Mouse (Mus musculus): ENCODE results near the gene Lsm4.

Gene Lsm4

GRCm38 (mm10) chr8:70699834-70700554, 26.9 kb downstream of the Lsm4 start:
- DNase-seq (ENCODE audit: low spot score in 2 of 2): peak; percentile 72

- DNase-seq (ENCODE audit: low spot score in 2 of 2): peak; percentile 77 to 90
Observed at GRCm38 (mm10) chr8:70700555-70700922, 27.5 kb downstream of the Lsm4 start.

GRCm38 (mm10) chr8:70701048-70701981, 28.3 kb downstream of the Lsm4 start:
- no peak for DNase-seq (ENCODE audit: low spot score in 2 of 2)

- no peak for DNase-seq (ENCODE audit: low spot score in 2 of 2)
Observed at GRCm38 (mm10) chr8:70701982-70702841, 29.2 kb downstream of the Lsm4 start.

- DNase-seq (ENCODE audit: low spot score in 2 of 2): peak; percentile 50 to 85
Observed at GRCm38 (mm10) chr8:70702842-70703182, 29.8 kb downstream of the Lsm4 start.

GRCm38 (mm10) chr8:70703287-70703686, 30.2 kb downstream of the Lsm4 start, which contains the start of gene Iqcn:
Gene Iqcn, plus strand, starts transcription at chr8:70703457.
- DNase-seq (ENCODE audit: low spot score in 2 of 2): no peak

GRCm38 (mm10) chr8:70708281-70708680, 35.2 kb downstream of the Lsm4 start:
- no peak for DNase-seq (ENCODE audit: low spot score in 2 of 2)

- DNase-seq (ENCODE audit: low spot score in 2 of 2): no peak
Observed at GRCm38 (mm10) chr8:70709794-70710193, 36.7 kb downstream of the Lsm4 start.

GRCm38 (mm10) chr8:70710296-70710695, 37.2 kb downstream of the Lsm4 start:
- no peak for DNase-seq (ENCODE audit: low spot score in 2 of 2)

GRCm38 (mm10) chr8:70711041-70711440, 38.0 kb downstream of the Lsm4 start:
- DNase-seq (ENCODE audit: low spot score in 2 of 2): no peak

- DNase-seq (ENCODE audit: low spot score in 2 of 2): no peak
Observed at GRCm38 (mm10) chr8:70713991-70714390, 40.9 kb downstream of the Lsm4 start.

GRCm38 (mm10) chr8:70715086-70715485, 42.0 kb downstream of the Lsm4 start:
- DNase-seq (ENCODE audit: low spot score in 2 of 2): no peak

- no peak for DNase-seq (ENCODE audit: low spot score in 2 of 2)
Observed at GRCm38 (mm10) chr8:70716521-70717400, 43.7 kb downstream of the Lsm4 start.

GRCm38 (mm10) chr8:70718297-70718696, 45.2 kb downstream of the Lsm4 start, which contains the start of gene Gm3336:
Gene Gm3336, plus strand, starts transcription at chr8:70718543.
- peak in 1 of 2 experiments; percentile 59 for DNase-seq (ENCODE audit: low spot score in 2 of 2)

- no peak for DNase-seq (ENCODE audit: low spot score in 2 of 2)
Observed at GRCm38 (mm10) chr8:70719796-70720270, 46.8 kb downstream of the Lsm4 start.

- DNase-seq (ENCODE audit: low spot score in 2 of 2): peak; percentile 56 to 76
Observed at GRCm38 (mm10) chr8:70720739-70721138, 47.7 kb downstream of the Lsm4 start.

GRCm38 (mm10) chr8:70721601-70722000, 48.6 kb downstream of the Lsm4 start:
- DNase-seq (ENCODE audit: low spot score in 2 of 2): no peak

GRCm38 (mm10) chr8:70723486-70724210, 50.6 kb downstream of the Lsm4 start, which contains the start of gene Pde4c:
Gene Pde4c, plus strand, starts transcription at chr8:70723720.
- no peak for DNase-seq (ENCODE audit: low spot score in 2 of 2)

- no peak for DNase-seq (ENCODE audit: low spot score in 2 of 2)
Observed at GRCm38 (mm10) chr8:70724216-70724615, 51.2 kb downstream of the Lsm4 start.

All from urinary bladder, adult 18-20 months (tissue).